Mouse (Mus musculus) cerebellum, adult (tissue): Measurements from ENCODE around the gene Mfsd12.
A peak's percentile ranks its signal among the peaks of the same experiment; 100 is the strongest.

Experiments
- ATAC-seq: cut with Nextera tagmentation; 2 replicates; pipeline ENCODE4 v1.9.2; 2017; ENCODE audit warnings: mild to moderate bottlenecking, moderate library complexity, mixed read lengths; ENCODE audit not compliant: insufficient number of reproducible peaks, low FRiP score, low TSS enrichment

Mfsd12 gene

DNA sequence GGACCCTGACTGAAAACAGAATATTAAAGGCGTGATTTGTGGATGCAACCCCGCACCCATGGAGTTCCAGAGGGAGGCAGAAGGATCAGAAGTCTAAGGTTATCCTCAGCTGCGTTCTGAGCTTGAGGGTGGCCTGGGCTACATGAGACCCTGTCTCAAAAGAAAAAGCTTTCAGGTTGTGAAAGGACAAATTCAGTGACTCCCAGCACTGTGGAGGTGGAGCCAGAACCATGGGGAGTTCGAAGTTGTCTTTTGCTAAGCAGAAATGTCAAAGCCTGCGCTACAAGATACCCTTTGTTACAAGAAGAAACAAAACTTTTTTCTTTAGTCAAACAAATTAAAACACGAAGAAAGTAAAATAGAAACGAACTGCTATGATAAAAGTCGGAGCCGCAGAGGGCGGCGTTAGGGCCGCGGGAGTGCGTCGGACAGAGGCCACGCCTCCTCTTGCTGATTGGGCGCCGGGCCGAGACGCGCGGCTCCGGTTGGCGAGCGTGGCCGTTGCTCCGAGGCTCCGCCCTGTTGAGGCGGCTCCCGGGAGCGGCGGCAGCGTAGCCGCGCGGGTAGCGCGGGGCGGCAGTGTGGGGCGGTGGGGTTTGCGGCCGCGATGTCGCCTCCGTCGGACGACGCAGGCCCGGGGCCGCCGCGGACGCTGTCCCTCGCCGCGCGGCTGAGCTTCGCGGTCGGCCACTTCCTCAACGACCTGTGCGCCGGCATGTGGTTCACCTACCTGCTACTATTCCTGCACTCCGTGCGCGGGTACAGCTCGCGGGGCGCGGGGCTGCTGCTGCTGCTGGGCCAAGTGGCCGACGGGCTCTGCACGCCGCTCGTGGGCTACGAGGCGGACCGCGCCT, at the start of gene Mfsd12:
TSS of gene Mfsd12 (plus strand) at position 501 of the 854 bp plus-strand sequence.
- ATAC-seq, result peak; percentile 82

DNA sequence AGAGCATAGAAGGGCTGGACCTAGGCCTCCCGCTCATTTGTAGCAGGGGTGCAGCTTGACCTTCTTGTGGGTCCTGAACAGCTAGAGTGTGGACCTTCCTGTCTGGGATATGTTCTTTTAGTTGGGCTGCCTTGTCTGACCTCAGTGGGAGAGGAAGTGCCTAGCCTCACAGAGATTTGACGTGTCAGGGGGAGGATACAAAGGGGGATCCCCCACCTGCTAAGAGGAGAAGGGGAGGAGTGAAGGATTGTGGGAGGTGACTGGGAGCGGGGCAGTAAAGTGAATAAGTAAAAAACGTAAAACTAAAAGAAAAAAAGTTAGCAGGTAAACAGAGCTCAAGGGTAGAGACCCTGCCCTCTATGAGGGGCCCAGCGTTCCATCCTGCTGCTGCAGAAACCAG, 47.7 kb upstream of the Mfsd12 start:
- no peak for ATAC-seq

DNA sequence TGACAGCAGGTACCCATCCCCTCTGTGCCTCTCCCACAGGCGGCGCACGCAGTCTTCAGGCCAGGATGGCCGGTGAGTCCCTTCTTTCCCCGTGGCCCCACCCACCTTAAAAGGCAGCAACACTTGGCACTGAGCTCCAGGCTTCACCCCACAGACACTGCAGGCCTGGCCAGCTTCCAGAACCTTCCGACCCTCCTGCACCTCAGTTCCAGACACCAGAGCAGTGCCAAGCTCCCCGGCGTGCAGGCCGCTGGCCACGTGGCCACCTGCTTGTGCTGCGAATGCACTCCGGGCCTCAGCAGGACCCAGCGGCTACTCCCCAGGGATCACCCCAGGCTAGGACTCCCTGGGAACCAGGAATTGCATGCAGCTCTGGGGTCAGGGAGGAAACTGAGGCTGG, 43.7 kb upstream of the Mfsd12 start:
- no peak for ATAC-seq

DNA sequence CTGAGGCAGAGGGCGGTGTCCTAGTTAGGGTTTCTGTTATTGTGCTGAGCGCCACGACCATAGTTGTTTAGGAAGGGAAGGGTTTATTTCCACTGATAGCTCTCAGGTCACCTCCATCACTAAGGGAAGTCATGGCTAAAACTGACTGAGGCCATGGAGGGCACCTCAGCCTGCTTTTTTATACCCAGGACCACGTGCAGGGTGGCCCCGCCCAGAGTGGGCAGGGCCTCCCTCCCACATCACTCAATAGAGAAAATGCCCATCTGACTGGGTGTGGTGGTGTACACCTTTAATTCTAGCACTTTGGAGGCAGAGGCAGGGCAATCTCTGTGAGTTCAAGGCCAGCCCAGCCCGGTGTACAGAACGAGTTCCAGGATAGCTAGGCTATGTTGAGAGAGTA, 43.1 kb upstream of the Mfsd12 start:
- no peak for ATAC-seq

DNA sequence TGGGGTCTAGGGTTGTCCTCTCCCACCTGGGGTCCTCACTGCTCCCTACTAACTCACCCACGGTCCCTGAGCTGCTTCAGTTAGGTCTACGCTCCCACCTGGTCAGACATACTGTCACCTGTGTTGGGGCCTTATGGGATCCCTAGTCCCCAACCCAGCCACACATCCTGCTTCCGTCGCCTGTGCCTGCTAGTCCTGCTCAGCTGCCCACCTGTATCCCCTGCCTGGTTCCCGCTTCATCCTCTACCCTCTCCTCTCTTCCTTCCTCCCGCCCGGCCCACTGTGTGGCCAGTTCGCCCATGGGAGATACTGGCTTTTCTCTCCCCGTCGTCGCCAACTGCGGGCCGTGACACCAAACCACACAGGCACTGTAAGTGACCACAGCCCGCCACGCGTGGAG, 41.7 kb upstream of the Mfsd12 start:
- ATAC-seq, result no peak

- ATAC-seq, result no peak
Measured at GRCm38 (mm10) chr10:81316338-81317060, 40.8 kb upstream of the Mfsd12 start.

- no peak for ATAC-seq
Measured at GRCm38 (mm10) chr10:81317273-81317672, 40.0 kb upstream of the Mfsd12 start.

DNA sequence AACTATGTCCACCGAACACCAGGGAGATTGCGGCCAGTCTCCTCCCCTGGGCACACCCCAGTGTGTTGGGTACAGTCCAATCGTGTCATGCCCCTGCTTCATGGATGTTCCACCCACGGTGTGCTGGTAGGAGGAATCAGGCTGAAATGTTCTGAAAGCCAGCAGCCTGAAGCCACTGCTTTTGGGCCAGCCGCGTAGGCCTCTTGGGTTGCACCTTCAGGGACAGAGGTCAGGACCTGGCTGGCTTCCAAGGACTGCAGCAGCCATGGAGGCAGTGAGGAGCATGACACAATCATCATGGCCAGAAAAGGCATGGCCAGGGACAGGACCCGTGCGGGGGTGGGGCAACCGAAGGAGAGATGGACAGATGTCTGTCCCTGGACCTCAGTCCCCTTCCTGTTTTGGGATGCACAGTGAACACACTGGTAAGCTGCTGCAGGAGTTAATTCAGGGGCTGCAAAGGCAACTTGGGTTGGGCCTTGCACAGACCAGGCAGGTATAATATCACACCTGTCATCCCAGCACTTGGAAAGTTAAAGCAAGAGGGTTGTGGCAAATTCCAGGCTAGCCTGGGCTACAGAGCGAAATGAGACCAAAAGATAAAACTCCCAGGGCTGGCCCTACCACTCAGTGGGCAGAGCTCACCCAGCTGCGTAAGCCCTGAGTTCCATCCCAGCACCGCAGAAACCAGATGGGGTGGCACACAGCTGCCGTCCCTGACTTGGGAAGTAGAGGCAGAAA, 38.5 kb upstream of the Mfsd12 start:
- no peak for ATAC-seq

- 0 out of 2 replicates have a peak, but pooled peaks have one; percentile 4 for ATAC-seq
Measured at GRCm38 (mm10) chr10:81319330-81319699, 38.0 kb upstream of the Mfsd12 start.

GRCm38 (mm10) chr10:81319741-81320549, 37.3 kb upstream of the Mfsd12 start:
- ATAC-seq, result peak; percentile 58; the same call in 1 of the 2 replicates

- ATAC-seq, result peak; percentile 78
Measured at GRCm38 (mm10) chr10:81320550-81321347, 36.5 kb upstream of the Mfsd12 start, which contains the start of gene Cactin. Gene Cactin (plus strand): TSS chr10:81321103.

DNA sequence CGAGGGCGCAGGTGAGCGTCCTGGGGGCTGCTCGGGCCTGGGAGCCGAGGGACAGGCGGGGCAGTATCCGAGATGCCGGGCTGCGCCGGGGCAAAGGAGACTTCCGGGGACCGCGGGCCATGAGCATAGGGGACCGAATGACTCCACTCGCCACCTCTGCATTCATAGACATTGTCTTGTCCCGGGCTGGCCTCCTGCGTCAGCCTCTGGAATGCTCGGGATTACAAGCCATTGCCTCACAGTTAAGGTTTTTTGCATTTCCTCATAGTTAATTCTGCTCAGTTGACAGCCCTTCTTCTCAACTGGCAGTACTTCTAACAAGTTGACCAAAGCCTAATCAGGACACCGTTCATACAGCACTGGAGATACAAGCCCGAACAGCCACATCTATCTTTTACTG, 35.9 kb upstream of the Mfsd12 start:
- no peak for ATAC-seq

GRCm38 (mm10) chr10:81322444-81322843, 34.8 kb upstream of the Mfsd12 start:
- ATAC-seq, result no peak

DNA sequence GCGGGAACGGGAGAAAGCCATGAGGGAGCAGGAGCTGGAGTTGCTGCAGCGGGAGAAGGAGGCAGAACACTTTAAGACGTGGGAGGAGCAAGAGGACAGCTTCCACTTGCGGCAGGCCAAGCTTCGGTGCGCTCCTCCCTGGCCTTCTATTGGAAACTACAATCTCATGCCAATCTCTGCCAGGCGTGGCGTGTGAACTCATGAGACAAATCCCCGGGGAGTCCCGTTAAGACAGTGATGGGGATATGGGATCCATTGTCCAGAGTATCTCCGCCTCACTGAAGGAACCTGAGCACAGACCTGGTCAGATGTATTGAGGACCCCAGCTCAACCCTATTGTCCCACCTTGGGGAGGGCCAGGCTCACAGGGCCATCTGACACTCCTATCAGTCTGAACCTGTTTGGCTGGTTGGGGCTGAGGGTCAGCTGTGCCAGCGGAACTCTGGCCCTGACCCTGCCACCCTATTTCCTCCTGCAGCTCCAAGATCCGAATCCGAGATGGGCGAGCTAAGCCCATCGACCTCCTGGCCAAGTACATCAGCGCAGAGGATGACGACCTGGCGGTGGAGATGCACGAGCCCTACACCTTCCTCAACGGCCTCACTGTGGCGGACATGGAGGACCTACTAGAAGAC, 34.0 kb upstream of the Mfsd12 start:
- no peak for ATAC-seq

DNA sequence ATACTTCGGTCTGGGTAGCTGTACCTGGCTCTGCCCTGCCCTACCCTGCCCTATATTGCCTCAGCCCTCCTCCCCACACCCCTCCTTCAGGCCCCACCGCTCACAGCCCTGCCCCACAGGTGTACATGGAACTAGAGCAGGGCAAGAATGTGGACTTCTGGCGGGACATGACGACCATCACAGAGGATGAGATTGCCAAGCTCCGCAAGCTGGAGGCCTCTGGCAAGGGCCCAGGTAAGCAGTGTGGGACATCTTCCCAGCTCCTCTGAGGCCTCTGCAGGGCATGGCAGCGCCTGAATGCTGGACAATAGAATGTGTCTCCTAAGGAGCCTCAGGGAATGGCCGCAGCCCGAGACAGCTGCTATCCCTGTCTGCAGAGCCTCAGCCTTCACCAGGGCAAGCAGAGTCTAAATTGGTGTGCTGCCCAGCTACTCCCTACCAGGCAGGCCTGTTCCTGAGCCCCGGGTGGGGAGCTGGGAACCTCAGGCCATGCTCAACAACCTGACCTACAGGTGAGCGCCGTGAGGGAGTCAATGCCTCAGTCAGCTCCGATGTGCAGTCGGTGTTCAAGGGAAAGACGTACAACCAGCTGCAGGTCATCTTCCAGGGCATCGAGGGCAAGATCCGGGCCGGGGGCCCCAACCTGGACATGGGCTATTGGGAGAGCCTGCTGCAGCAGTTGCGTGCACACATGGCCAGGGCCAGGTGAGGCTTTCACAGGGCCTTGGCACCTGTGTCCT, 33.3 kb upstream of the Mfsd12 start:
- no peak for ATAC-seq

DNA sequence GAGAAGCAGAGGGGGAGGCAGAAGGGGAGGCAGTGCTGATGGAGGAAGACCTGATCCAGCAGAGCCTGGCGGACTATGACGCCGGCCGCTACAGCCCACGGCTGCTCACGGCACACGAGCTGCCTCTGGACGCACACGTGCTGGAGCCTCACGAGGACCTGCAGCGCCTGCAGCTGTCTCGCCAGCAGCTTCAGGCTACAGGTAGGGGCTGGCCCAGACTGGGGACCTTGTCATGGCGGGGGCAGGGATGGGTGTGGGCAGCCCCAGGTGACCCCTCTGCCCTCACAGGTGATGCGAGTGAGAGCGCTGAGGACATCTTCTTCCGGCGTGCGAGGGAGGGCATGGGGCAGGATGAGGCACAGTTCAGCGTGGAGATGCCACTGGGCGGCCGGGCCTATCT, 32.1 kb upstream of the Mfsd12 start:
- ATAC-seq, result no peak

GRCm38 (mm10) chr10:81325781-81326180, 31.5 kb upstream of the Mfsd12 start:
- no peak for ATAC-seq

- ATAC-seq, result no peak
Measured at GRCm38 (mm10) chr10:81326858-81327257, 30.4 kb upstream of the Mfsd12 start.
